Mouse (Mus musculus) myocyte (in vitro differentiated cells): ENCODE data around the gene Mex3d.

ENCODE experiments used
- CEBPB ChIP-seq: IDR thresholded peaks from 2 replicates; pipeline ENCODE4 v1.6.1; 2011; ENCODE audit warnings: mild to moderate bottlenecking, moderate library complexity; ENCODE audit not compliant: poor library complexity, insufficient read depth, severe bottlenecking
- E2F4 ChIP-seq: IDR thresholded peaks from one replicate; pipeline ENCODE4 v1.6.1; 2011; ENCODE audit warnings: mild to moderate bottlenecking, control low read depth, moderate library complexity; ENCODE audit not compliant: insufficient read depth
- MAX ChIP-seq: IDR thresholded peaks from one replicate; pipeline ENCODE4 v1.6.1; 2011; ENCODE audit warnings: low read depth, mild to moderate bottlenecking, control low read depth
- MYOD1 ChIP-seq, 3 experiments: IDR thresholded peaks; one replicate each; pipeline ENCODE4 v1.6.1; 2011; ENCODE audit warnings: control low read depth in 2 of 3, low read depth in 2 of 3, mild to moderate bottlenecking in 2 of 3, moderate library complexity in 1 of 3; ENCODE audit not compliant: insufficient read length in 2 of 3, control insufficient read depth in 1 of 3
- MYOG ChIP-seq, 3 experiments: IDR thresholded peaks; one replicate each; pipeline ENCODE4 v1.6.1; 2011; ENCODE audit warnings: control low read depth in 2 of 3, low read depth in 2 of 3, mild to moderate bottlenecking in 2 of 3; ENCODE audit not compliant: insufficient read length in 2 of 3, control insufficient read depth in 1 of 3, insufficient read depth in 1 of 3
- POLR2A ChIP-seq: IDR thresholded peaks from one replicate; pipeline ENCODE4 v1.6.1; 2011; ENCODE audit warnings: low read depth, mild to moderate bottlenecking, control low read depth, moderate library complexity; ENCODE audit not compliant: insufficient read length
- POLR2AphosphoS2 ChIP-seq: IDR thresholded peaks from one replicate; pipeline ENCODE4 v1.6.1; 2011; ENCODE audit warnings: low read depth, control low read depth; ENCODE audit not compliant: insufficient read length
- REST ChIP-seq: IDR thresholded peaks from one replicate; pipeline ENCODE4 v1.6.1; 2011; ENCODE audit warnings: mild to moderate bottlenecking, control low read depth, moderate library complexity; ENCODE audit not compliant: insufficient read depth, insufficient read length
- SRF ChIP-seq: IDR thresholded peaks from one replicate; pipeline ENCODE4 v1.6.1; 2011; ENCODE audit warnings: low read depth; ENCODE audit not compliant: control insufficient read depth, insufficient read length
- TCF12 ChIP-seq: IDR thresholded peaks from one replicate; pipeline ENCODE4 v1.6.1; 2011; ENCODE audit warnings: mild to moderate bottlenecking, control low read depth; ENCODE audit not compliant: poor library complexity, insufficient read depth, severe bottlenecking
- TCF3 ChIP-seq: IDR thresholded peaks from one replicate; pipeline ENCODE4 v1.6.1; 2011; ENCODE audit warnings: low read depth, control low read depth; ENCODE audit not compliant: insufficient read length
- USF1 ChIP-seq: IDR thresholded peaks from one replicate; pipeline ENCODE4 v1.6.1; 2011; ENCODE audit warnings: low read depth, mild to moderate bottlenecking, control low read depth, moderate library complexity

DNA sequence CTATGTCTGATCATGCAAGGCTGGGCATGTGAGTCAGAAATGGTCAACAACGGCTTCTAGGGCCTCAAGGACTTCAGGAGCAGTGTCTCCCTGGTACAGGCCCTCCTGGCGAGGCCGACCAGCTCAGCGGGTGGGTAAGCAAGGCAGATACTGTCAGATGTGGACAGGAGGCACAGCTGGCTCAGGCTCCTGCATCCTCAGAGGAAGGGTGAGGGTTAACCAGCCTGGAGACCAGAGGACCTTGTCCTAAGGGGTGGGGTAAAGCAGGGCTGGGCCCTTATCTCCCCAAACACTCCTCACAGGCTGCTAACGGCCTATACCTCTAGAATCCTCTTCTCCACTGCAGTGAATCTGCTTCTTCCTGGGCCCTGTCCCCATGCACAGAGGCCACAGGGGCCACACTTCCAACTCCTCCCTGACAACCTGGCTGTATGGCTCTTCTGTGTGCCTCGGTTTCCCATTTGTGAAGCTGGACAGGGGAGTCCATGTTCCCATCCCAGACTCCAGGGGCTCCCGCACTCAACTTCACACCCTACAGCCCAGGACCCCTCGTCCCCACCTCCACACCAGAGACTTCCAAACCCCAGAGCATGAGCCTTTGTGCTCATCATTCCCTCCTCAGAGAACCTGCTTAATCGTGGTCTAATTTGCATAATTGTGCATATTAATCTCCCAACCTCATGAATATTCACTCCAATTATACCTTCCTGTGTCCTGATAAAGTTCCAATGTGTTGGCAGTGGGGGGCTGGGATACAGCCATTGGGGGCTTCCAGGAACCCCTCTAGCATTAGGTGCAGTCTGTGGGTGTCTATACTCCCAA lies 34.4 kb upstream of the Mex3d start:
- TF ChIP-seq POLR2A, result no peak
- TF ChIP-seq MAX, result no peak
- no peak for TF ChIP-seq MYOG (IDR thresholded peaks at IDR 0.05; ENCODE audit: control insufficient read depth in 1 of 3, insufficient read depth in 1 of 3, insufficient read length in 2 of 3, low read depth in 2 of 3)
- TF ChIP-seq POLR2AphosphoS2, result no peak
- TF ChIP-seq CEBPB, result no peak
- TF ChIP-seq SRF, result no peak
- TF ChIP-seq MYOD1 (IDR thresholded peaks at IDR 0.05; ENCODE audit: control insufficient read depth in 1 of 3, insufficient read length in 2 of 3, low read depth in 2 of 3), result no peak
- TF ChIP-seq E2F4, result no peak
- TF ChIP-seq TCF12, result no peak
- TF ChIP-seq USF1, result no peak
- TF ChIP-seq TCF3, result no peak
- no peak for TF ChIP-seq REST
